Mouse (Mus musculus) layer of hippocampus, adult 9-10 months (tissue): Measurements from ENCODE around the gene 4930402H24Rik.
"Not testable (repeated sequence)": the region's sequence is repeated elsewhere in the genome, so short reads cannot be mapped to it uniquely, and the experiment has no call there.

ENCODE experiments used
- DNase-seq: peaks from one replicate; pipeline ENCODE4 v3.0.0; 2022; ENCODE audit warnings: low spot score

The 4930402H24Rik gene

DNA sequence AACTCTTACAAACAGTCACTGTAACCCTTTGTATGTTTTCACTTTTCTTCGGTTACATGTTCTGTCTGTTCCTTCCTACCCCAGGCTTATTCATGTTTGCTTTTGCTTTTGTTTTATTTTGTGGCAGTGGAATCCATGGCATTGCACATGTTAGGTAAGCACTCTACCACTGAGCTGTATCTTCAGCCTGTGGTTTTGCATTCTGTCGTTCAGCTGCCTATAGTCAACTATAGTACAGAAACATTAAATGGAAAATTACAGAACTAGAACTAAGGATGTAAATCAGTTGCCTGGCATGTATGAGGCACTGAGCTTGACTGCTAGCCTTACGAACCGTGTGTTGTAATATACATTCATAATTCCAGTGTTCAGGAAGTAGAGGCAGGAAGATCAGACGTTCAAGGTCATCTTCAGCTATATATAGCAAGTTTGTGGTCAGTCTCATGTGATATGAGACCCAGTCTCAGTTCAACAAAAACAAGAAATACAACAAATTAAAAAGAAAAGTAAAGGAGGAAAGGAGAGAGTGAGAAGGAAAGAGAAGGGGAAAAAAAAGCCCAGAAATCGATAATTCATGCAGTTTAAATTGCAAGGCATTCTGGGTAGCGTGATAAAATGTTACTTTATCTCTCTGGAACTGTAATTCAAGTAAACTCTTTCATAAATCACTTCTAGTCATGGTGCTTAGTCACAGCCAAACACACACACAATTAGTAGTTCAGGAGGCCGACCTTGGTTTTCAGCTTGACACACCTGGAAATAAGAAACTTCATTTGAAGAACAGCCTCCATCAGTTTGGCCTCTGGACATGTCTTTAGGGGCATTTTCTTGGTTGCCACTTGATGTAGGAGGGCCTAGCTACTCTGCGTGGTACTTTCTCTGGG lies 54.6 kb downstream of the 4930402H24Rik start:
- DNase-seq = no peak

DNA sequence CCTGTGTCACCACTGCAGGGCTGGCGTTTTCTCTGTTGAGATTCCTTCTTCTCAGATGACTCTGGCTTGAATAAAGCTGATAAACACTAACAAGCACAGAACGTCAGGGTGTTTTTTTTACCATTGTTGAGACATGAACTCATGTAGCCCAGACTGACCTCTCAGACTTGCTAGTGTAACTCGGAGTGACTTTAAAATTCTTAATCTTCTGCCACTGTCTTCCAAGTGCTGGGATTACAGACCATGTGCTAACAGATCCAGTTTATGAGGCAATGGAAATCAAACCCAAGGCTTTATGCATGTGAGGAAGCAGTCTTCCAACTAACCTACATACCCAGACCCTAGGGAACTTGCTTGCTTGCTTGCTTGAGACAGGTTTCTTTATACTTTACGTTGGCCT lies 56.5 kb downstream of the 4930402H24Rik start:
- no peak for DNase-seq

DNA sequence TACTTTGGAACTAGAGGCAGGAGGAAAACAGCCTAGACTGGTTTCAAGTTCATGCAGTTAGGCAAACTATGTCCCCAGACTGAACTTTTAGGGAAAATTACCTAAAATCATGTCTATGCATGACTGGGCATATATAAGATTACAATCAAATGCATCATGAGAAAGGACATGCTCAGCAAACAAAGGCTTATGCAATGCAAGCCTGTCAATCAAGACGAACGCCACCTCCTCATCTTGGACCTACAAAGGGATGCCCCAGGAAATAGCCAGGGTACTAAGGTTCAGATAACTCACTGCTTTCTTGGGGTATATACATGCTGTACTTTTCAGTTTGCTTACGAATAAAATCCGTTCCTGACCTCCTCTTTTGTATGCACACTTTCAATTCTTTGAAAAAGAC lies 57.9 kb downstream of the 4930402H24Rik start:
- DNase-seq = no peak

DNA sequence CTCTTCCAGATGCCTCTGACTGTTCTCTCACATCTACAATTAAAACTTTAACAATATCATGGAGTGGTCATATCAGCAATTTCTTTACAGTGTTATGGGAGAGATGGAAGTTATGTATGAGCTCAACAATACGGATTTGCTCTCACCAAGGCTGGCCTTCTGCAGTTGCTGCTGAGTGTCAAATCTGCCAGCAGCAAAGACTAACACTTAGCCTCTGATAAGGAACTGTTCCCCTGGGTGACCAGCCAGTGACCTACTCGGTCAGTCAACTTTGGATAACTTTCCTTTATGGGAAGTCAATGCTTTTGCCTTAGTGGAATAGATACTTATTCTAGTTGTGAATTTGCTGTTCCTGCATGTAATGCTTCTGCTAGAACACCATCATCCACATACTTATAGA lies 62.6 kb downstream of the 4930402H24Rik start:
- no peak for DNase-seq

DNA sequence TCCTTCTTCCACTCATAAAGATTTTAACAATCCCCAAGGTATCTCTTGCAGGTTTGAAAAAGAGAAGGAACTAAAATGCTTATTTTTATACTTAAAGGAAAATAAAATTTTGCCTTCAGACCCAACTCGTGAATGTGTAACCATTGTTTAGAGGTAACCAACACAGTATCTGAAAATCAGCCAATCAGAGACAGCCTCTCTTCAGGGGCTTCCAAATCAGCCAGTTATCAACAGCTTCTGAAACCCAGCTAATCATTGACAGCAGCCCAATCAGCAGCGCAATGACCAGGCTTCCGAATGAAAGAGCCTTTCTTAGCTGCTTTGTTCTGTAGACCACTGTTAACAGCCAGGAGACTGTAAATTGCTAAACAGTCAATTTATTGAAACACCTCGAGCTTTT lies 65.4 kb downstream of the 4930402H24Rik start:
- peak; percentile 96 for DNase-seq

DNA sequence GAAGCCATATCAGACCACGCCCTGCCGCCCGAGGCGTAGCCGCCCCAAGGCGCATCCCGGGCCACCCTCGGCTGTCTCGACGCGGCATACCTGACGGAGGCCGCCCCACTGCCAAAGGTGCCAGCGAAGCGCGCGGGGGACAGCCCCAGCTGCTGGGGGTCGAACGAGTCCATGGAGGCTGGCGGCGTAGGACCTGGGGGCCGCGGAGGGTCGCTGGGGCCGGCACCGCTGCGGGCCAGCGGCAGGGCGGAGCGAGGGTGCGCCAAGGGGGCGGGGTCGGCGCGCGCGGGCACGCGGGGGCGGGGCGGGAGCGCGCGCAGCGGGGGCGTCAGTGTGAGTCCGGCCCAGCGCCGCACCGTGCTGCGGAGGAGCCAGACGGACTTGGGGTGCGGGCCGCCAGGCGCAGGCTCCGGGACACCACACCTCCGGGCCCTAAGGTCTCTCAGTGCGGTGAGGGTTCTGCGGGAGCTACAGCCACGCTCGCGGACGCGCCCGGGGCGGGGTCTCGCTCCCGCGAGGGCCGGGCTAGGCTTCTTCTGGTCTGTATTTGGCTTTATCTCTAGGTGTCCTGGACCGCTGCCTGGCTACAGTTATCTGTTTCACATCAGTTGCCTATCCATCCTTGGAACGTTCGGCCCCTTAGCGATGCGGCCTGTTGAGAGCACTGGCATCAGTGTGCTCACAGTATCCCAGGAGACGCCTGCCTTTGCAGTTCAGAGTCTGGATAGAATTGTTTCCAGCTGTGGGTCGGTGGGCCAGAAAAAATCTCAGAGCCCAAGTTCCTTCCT lies 66.1 kb downstream of the 4930402H24Rik start:
- peak; percentile 52 for DNase-seq

DNA sequence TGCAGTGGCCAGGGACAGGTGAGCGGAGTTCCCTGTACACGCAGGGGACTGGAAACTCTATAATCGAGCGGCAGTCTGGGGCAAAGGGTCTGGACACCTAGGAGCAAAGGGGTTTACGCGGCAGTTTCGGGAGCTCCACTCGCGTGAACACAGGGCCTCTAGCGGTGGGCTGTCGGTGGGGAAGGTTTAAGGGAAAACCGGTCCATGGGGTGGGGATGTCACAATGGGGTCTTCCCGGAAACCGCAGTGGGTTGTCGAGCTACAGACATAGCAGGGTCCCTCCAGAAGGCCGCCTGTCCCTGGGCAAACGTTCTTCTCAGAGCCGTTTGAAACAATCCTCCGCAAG lies 66.7 kb downstream of the 4930402H24Rik start:
- DNase-seq = no peak

DNA sequence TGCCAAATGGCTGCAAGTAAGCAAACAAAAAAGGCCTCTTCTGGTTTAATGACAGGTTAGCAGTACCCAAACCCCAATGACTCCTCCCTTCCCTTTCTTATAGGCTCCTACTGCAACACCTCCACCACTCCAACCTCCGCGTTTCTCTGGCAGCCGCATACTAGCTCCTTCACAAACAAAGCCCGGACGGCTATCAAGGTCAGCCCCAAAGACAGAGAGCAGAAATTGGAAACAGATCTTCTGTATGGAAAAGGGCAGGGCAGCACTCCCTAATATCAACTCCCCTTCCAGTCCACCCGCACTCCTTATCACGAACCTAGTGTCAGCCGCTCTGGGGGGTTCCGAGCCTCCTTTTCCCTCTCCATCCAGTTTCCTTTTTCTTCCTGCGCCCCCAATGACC lies 67.1 kb downstream of the 4930402H24Rik start:
- no peak for DNase-seq

DNA sequence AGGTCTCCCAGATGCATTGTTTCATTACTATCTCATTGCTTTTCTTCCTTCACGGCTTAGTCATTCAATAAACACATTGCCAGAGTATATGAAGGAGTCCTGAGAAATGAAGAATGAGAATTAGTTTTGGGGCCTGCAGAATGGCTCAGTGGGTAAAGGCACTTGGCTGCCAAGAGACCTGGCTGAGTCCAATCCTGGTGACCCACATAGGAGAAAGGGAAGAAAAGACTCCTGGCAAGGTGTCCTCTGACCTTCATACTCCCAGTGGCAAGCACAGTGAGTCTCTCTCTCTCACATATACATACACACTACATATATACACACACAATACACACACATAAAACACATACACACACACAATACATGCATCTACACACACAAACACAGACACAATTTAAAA lies 68.1 kb downstream of the 4930402H24Rik start:
- DNase-seq = no peak

DNA sequence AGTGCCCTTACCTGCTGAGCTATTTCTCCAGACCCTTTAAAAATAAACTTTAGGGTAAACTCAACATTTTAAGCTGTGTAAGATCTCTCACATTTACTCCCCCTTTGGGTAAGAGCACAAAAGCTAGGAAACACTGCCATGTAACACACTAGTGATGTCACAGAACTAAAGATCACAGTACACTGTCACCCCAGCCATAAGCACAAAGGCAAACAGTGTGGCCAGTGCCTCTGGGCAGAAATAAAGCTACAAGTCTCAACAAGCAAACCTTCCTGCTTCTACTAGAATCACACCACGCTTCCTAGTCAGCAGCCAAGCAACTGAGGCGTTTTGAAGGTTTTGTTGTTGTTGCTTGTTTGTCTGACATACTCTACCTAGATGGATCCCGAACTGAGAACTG lies 72.5 kb downstream of the 4930402H24Rik start:
- DNase-seq = no peak

DNA sequence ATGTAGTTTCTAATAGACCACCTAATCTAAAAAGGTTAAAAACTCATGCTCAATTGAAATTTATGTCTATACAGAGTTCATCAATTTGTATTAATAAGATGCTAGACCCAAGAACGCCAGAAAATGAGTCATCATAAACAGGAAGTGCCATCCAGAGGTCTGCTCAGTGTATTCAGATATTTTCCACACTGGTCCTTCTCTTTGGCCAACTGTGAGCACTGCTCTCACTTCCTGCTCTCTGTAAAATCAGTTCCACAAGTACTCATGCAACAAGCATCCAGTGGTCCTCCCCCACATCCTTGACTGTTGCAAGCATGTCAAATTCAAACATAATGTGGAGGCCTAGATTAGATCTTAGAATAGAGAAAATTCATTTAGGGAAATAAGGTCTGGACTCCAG lies 73.6 kb downstream of the 4930402H24Rik start:
- DNase-seq = no peak

DNA sequence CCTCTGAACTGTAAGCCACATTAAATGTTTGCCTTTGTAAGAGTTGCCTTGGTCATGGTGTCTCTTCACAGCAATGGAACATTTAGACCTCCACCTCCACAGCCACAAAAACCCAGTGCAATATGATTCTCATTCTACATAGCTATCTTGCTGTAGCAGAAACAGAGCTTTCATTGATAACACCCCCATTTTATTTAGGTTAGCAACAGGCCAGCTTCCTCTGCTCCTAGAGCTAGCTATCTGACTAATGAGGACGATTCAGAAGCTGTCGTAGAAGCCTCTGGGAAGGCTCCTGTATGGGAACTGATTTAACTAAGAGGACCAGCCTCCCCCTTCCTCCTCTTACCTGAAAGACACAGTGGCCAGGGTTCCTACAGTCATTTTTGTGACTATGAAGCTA lies 74.2 kb downstream of the 4930402H24Rik start:
- DNase-seq = no peak

DNA sequence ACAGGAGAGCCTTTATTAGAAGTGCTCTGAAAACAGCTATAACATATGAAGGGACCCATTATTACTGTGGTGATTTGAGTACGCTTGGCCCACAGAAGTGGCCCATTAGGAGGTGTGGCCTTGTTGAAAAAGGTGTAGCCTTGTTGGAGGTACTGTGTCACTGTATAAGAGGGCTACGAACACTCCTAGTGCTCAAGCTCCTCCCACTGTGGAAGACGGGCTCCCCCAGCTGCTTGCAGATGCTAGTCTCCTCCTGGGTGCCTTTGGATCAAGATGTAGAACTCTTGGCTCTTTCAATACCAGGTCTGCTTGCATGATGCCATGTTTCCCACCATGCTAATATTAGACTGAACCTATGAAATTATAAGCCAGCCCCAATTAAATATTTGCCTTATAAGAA lies 76.0 kb downstream of the 4930402H24Rik start:
- no peak for DNase-seq

DNA sequence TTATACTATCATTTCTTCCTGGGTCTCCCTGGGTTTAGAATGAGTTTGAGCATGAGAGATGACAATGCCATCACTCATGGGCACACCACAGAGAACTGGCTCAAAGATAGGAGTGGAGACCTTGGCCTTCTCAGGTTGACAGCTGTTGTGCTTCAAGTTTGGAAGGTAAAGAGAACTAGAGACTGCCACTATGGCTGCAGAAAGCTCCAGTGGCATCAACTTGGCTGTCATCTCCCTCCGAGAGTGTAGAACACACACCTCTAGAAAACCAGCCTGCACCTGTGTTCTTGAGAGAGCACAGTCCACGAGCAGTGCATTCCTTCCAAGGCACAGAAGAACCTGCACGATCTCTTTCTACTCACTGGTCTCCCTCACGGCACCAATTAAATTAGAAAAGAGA lies 76.7 kb downstream of the 4930402H24Rik start:
- no peak for DNase-seq

DNA sequence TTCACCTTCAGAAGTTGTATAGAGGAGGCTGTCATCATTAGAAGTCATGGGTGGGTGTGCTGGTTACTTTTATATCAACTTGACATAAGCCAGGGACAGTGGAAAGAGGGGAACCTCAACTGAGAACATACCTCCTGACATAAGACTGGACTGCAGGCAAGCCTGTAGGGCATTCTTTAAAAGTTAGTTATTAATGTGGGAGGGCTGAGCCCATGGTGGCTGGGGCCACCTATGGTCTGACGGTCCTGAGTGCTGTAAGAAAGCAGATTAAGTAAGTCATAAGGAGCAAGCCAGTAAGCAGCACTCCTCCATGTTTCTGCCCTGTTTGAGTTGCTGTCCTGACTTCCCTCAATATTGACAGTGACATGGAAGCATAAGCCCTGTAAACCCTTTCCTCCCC lies 77.5 kb downstream of the 4930402H24Rik start:
- no peak for DNase-seq

DNA sequence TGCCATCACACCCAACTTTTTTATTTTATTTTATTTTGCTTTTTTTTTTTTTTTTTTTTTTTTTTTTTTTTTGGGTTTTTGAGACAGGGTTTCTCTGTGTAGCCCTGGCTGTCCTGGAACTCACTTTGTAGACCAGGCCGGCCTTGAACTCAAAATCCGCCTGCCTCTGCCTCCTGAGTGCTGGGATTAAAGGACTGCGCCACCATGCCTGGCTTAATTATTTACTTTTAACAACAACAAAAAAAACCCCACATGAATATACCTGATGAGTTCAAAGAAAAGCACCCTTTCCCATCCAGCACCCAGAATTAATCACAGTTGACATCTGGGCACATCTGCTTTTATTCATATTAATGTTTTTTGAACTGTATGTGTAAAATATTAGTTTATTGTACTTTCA lies 78.1 kb downstream of the 4930402H24Rik start:
- DNase-seq = not testable (repeated sequence)

DNA sequence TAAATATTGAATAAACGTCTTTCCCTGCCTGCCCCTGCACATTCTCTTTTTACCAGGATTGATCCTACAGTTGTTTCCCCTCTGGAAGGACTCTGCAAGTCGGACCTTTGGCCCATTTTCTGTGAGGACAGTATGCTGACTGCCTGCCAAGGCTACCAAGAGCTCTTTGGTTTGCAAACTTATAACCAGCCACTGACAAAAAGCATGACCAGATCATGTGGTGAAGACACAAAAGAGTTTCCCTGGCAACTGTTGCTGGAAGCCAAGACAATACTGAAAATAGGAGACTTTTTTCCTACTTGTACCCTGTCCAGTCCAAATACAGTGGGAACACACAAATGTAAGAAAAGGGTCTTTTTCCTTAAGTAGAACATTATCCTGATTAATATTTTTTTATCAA lies 78.8 kb downstream of the 4930402H24Rik start:
- no peak for DNase-seq

DNA sequence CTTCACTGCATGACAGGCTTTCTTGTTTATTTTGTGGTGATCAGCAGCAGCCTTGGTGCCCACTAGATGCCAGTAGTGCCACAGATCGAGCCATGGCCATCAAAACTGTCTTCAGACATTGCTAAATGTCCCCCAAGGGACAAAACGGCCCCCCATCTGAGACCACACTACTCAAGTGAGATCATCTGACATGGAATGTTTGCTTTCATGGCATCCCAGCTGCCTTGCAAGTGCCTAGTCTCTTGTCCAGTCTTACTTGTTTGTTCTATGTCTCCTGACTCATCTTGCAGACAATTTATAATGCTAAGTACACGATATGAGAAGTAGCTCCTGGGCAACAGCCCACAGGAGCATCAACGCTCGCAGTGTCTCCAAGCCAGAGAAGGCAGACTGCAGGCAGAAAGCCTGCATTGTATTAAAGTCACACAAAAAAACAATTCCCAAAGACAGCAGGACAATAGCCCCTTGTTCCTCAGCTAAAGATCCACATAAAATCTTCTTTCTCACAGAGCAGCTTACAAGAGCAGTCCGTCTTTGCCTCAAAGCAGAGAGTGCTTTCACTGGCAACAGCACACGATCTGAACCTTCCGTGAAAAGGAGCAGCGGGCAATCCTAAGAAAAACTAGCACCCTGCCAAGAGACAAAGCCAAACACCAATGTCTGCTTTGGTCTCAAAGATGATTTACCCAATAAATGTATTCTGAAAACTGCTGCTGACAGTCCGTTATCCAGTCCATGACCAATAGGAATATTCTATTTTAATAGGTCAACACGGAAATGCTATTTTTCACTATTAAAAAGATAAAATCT lies 87.2 kb downstream of the 4930402H24Rik start:
- peak; percentile 37 for DNase-seq

DNA sequence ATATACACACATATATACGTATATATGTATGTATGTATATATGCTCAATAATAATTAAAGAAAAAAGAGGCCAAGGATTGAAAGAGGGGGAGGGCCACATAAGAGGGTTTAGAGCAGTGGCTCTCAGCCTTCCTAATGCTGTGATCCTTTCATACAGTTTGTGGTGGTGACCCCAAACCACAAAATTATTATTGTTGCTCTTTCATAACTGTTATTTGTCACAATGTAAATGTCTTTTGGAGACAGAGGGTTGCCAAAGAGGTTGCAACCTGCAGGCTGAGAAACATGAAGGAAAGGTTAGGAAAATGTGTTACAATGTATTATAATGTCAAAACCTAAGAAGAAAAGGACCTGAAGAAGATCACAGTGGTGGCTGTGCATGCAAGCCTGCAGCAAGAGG lies 88.3 kb downstream of the 4930402H24Rik start:
- no peak for DNase-seq

DNA sequence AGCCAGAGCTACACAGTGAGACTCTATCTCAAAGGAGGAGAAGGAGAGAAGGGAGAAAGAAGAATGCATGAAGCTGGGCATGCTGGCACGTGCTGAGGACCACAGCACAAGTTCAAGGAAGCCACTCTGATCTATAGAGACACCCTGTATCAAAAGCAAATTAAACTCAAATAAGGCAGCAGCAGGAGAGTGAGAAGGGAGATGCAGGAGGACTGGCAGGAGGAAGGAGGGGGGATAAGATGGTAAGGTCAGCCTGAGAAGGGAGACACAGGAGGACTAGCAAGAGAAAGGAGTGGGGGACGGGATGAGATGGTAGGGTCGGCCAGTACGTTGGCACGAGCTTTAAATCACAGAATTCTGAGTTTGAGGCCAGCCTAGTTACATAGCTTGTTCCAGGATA lies 90.0 kb downstream of the 4930402H24Rik start:
- no peak for DNase-seq

DNA sequence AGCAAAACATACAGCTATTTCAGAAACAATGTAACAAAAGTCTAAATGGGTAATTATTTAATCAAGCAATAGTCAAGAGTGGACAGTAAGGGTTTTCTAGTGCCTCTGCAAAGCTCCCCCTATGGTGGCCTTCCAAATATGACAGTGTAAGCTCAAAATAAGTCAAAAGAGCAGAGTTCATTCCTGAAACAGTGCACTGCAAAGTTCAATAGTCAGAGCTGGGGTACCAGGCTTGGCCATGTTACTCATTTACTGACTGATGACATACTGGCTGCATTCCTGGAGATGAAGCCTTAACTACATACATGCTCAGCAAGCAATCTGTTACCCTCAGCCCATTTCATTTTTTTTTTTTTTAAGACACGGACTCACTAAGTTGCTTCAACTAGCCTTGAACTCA lies 91.7 kb downstream of the 4930402H24Rik start:
- no peak for DNase-seq

DNA sequence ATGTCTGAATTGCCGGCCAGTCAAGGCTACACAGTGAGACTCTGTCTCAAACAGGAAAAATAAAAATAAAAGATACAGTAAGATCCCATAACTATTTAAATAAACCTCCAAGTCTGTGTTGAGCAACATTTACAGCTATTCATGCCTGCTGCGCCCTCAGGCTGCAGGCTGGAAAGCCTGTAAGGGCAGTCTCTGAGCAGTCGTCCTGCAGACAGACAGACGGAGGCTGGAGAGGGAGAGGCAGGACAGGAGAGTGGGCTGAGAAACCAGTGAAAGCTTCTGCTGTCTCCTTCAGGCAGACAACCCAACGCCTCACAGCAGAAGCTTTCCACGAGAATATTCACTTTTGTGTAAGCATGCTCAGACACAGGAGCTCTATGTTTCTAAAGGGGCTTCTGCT lies 92.5 kb downstream of the 4930402H24Rik start:
- DNase-seq = no peak

DNA sequence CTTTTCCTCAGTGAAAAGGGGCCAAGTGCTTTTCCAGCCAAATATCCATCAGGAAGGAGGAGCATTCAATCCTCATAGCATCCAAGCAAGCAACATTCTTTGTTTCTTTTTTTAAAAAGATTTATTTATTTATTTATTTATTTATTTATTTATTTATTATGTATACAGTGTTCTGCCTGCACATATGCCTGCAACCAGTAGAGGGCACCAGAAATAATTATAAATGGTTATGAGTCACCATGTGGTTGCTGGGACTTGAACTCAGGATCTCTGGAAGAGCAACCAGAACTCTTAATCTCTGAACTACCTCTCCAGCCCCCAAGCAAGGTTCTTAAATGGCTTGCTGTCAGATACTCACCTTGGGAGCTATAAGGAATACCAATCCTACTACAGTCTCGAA lies 93.7 kb downstream of the 4930402H24Rik start:
- no peak for DNase-seq
